Mouse (Mus musculus): ENCODE measurements around the gene Comtd1.

Comtd1 gene

DNA sequence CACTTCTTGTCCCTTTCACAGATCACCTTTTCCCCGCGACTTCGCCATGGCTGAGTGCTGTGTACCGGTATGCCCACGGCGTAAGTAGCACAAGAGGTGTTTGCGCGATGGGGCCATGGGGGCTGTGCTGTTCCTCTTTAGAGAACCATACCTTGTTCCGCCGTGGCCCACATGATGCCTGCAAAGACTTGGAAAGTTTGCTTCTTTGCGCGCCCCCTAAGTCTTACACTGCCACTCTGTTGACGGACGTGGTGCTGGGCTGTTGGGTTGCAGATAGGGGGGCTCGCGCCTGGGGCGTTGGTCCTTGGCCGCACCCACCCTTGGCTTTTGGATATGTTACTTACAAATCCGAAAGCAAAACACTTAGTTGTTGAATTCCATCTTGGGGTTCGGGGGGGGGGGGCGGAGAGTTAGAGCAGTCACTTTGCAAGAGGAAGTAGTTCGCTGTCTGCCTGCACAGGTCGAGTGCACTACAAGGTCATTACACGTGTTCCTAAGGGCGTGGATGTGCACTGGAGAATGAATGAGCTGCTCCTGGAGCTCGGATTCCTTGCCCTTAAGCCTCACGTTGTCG, 16.9 kb downstream of the Comtd1 start:
- DNase-seq: no peak

DNA sequence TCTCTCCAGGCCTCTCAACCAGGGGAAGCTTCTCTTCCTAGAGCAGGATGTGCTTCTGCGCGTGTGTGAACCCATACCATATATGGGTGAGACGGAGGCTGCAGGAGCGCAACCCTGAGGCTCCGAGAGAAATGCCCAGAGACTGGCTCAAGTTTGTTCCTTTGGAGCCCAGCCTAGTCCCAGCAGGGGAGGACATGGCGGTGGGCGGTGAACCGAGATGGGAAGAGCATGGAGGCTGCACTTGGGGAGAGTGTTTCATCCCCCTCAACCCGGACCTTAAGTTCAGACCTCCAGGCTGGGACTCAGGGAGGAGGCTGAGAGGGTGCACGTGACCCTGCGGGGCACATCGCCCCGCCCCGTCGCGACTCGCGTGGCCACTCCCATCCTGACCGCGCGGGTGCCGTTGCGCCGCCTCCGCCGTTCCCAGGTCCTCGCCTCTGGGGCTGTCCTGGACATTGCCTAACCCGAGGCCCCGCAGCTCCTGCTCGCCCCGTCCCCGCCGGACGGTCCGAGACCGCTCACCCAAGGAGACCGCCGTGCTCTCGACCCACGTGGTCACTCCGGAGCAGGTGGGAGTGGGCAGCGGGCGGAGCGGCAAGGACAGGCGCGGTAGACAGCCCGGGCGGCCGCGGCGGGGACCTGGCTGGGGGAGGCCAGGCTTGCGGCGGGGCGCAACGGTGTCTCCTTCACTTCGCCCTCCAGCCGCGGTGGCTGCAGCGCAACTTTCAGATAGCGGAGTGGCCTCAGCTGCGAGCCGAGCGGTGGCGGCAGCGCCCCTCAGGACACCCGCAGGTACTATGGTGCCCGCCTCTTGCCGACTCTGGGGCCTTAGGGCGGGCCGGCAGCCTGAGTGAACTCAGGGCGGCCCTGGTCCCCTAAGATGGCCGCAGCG, 17.7 kb downstream of the Comtd1 start:
- DNase-seq: peak; percentile 98

DNA sequence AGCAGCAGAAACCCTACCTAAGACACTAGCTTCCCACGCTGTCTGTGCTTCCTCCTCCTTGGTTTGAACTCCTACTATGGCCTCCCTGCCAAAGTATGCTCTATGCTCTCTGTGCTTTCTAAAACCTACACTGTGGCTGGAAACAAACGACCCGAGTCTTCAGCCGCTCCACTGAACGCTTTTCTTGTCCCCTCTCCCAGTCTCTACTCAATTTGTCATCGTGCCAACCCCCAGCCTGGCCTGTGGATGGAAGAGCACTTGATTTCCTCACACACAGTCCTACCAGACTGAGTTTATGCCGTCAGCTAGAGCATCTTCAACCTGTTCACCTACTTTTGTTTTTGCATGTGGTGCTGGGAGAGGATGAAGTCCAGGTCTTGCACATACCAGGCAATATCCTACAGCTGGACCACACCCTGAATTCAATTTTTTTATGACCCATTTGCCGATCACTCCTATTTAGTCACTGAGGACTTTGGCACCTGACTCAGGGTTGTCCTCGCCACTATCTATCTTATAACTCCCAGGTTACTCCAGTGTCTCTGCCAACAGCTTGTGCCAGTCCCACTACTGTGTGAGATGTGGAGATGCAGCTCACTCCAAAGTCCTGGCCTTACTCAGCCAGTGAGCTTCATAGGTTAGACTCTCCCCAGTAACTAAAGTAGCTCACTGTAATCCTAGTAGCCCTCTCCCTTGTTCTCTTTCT, 22.8 kb downstream of the Comtd1 start:
- no peak for DNase-seq

DNA sequence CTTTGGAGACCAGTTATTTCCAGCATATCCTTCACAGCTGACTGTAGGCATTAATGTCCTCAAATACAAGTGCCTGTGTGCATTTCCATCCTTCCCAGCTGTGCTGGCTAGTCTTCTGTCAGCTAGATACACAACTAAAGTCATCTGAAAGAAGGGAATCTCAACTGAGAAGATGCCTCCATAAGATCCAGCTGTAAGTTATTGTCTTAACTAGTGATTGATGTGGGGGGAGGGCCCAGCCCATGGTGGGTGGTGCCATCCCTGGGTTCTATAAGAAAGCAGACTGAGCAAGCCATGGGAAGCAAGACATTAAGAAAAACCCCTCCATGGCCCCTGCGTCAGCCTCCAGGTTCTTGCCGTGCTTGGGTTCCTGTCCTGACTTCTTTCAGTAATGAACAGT, 23.8 kb downstream of the Comtd1 start, which contains the start of gene Vdac2:
Gene Vdac2 (plus strand): TSS at position 301 of the 400 bp plus-strand sequence.
- no peak for DNase-seq

DNA sequence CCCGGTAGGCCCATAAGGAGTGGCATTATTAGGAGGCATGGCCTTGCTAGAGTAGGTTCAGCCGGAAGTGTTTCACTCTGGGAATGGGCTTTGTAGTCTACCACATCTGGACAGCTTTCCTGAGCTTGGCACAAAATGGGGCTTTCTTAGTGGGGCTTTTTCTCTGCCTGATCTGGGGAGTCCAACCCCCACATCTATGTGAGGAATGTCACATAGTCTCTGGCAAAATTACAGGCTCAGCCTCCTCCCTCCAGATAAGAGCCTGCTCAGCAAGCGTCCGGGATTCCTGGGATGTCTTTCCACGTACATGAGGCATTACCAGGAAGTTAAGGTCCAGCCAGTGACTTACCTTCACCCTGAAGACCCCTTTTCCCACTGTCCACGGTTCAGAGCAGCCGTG, 24.9 kb downstream of the Comtd1 start:
- no peak for DNase-seq

DNA sequence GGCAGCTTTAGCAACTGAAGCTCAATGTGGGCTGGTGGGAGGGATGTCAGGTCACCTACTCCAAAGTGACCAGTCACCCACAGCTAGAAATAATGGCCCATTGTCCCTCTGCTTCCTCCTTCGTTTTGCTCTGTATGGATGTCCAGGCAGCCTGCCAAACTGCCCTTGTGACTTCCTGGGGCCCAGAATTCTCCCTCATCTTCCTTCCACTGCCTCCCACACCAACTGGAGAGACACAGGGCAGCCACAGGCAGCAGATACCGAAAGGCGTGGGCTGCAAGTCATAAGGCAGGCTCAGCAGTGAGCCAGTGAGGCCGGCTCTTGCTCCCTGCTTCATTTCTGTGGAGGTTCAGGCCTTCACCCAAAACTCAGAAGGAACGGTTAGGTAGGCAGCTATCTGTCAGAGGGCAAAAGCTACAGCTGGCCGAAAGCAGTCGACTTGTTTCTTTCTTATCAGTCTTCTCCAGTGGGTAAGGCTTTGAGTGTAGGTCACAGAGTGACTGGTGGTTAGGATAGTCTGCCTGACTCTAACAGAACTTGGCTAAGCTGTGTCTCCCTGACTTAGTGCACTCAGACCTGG, 25.9 kb downstream of the Comtd1 start:
- DNase-seq: peak; percentile 47

DNA sequence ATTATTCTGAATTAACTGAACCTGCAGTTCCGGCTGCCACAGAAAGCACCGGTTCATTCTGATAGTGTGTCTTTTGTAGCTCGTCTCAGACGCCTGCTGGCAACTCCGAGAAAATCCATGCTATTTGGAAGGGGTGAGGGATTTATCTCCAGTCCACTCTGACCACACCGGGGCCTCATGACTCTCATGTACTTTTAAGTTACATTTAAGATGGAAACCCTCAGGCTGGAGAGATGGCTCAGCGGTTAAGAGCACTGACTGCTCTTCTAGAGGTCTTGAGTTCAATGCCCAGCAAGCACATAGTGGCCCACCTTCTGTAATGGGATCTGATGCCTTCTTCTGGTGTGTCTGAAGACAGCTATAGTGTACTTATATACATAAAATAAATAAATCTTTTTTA, 26.5 kb downstream of the Comtd1 start:
- no peak for DNase-seq

DNA sequence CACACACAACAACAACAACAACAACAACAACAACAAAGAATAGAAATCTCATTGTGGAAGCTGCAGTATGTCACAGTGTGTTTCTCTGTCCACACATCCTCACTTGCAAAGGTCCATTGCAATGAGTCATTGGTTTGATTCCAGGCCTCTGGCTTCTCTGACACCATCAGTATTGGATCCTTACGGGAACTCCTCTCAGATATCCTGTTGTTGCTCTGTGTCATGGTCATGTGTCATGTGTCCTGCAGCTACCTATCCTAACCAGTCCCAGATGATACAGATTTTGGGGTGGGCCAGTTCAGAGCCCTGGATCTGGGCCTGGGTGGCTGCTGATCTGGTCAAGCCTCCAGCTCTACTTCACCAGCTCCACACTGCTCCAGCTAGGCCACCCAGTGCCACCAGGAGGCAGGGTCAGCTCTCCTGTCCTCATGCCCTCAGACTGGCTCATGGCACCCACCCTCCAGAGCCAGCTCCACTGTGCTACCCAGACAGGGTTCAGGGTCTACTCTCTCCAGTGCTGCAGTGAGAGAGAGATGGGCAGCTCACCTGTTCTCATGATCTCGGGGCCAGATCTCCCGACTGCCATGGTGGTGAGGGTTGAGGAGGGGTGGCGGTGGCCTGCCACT, 27.8 kb downstream of the Comtd1 start:
- no peak for DNase-seq

DNA sequence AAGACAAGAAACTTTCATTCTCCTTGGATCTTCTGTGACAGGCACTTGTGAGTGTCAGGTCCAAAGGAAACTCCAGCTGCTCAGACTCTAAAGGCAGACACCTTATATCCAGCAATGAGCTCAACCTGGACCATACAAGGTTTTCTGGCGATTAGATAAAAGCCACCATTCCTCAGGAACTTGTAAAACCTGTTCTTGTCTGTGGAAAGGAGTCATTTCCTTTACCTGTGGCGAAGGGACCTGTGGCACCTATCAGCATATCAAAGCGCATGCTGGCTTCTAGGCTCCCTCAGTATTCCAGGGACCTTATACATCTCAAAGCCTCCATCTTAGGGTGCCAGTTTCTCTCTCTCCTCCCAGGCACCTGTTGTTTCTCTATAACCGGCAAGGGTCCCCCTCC, 31.3 kb downstream of the Comtd1 start:
- DNase-seq: no peak

DNA sequence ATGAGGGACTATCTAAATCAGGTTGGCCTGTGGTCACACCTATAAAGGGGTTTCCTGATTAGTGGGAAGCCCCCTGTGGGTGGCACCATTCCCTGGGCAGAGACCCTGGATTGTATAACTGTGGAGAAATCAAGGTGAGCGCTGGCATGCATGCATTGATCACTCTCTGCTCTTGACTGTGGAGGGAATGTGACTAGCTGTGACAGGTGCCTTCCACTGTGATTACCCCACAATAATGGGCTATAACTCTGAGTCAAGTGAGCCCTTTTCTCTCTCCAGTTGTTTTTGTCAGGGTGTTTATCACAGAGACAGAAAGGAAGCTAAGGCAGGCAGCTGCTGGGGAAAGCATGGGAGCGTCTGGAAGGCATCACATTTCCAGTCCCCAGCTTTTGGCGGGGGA, 32.5 kb downstream of the Comtd1 start:
- no peak for DNase-seq

DNA sequence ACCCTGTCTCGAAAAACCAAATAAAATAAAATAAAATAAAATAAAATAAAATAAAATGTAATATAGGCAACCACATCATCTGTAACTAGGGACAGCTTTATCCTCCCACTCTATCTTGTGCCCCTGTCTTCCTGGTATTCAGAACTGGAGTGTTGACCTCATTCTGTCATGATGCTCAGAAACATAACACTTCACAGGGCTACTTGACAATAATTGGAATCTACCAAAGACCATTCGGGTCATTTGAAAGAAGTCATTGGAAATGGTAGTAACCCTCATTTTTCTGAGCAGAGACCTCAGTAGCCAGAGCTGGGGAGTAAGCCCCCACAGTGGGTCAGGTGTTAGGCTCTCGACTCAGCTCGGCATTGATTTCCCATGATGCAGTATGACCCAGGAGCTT, 34.2 kb downstream of the Comtd1 start:
- DNase-seq: no peak

DNA sequence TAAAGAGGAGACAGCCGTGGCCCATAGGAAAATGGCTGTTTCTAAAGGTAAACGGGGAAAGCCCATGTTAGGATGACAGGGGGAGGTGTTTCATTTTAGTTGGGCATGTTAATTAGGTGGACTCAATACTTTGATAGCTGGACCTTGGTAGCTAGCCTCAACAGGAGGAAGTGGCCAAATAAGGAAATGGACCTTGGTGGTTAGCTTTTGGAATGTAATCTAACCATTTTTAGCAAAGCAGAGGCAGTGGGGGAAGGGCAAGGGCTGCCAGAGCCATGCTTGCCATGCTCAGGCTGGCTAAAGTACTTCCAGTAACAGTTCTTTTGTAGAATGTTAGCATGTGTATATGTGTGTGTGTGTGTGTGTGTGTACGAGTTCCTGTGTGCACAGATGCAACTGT, 34.9 kb downstream of the Comtd1 start:
- DNase-seq: no peak

DNA sequence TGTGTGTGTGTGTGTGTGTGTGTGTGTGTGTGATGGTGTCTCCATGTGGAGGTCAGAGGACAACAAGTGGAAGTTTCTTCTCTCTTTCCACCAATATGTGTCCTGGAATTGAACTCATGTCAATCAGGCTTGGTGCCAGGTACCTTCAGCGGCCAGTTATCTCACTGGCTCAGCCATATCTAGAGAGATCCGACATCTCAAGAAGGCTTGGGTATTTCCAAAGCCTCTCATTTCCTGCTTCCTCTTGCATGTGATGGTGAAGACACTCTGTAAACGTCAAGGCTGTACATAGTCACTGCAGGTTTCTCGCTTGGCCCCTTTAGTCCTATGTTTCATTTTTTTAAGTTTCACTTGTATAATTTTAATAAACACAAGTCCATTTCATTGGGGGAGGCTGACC, 35.6 kb downstream of the Comtd1 start:
- DNase-seq: no peak

DNA sequence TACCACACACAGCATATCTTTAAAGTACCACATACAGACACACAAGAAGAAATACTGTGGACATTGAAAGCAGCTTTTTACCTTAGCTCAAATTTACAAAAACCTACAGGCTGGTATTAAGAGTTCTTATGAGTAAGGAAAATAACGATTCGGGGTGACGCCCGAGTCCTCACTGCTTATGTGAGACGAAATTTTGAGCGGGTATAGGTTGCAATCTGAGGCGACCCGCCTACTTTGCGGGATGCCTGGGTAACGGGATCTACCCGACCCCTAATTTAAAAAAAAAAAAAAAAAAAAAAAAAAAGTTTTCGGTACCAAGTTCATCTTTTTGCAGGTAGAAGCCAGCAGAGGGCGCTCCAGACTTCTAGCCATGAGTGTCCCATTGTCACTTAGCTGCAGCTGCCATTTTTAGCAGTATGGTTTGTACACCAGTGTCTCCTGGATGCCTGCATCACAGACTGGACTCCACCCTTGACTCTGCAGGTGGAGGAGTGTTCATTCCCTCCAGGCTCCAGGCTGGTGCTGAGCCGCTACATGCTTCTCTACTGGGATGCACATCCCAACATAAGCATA, 36.1 kb downstream of the Comtd1 start:
- DNase-seq: no peak

DNA sequence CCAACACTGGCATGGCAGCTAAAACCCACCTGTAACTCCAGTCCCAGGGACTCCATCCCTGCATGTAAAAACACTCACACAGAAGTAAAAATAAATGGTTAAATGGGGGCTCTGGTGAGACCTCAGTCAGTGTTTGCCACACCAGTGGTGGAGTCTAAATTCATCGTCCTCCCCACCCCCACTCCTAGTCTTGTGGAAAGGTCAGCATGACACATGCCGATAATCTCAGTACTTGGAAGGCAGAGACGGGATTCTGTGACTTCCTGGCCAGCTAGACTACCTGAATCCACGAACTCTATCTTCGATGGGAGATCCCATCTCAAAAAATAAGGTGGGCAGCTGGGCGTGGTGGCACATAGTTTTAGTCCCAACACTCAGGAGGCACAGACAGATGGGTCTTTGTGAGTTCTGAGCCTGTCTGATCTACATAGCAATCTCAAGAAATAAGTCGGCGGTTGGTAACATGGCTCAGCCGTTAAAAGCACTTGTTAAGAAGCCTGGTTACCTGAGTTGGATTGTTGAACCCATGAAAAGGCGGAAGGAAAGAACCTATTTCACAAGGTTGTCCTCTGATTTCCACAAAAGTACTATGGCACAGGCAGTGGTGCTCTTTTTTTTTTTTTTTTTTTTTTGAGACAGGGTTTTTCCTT, 36.9 kb downstream of the Comtd1 start:
- DNase-seq: no peak

DNA sequence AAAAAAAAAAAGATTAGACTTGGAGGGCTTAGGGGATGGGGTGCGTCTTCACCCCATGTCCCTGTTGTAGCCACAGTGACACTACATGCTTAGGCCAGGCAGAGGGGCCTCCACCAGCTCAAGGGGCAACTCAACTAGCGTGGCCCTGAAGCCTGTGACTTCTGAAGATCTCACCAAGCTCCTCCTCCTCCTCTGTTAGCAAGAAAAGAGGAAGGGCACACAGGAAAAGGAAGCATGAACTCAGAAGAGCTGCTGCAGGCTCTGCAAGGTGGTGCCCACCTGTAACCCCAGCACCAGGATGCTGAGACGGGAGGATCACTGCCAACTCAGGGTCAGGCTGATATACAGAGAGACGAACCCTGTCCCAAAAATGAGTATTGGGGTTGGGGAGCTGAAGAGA, 37.5 kb downstream of the Comtd1 start:
- no peak for DNase-seq

DNA sequence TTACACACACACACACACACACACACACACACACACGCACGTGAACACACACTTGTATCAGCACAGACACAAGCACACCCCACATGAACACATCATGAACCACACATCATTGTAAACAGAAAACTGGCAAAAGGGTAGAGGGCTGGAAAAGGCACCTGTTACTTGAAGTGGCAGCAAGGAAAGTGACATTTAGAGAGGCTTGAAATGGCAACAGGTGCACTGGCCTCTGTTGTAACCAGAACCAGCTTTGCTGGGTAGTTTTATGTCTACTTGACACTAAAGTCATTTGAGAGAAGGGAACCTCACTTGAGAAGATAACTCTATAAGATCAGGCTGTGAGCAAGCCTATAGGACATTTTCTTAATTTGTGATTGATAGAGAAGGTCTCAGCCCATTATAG, 39.4 kb downstream of the Comtd1 start:
- no peak for DNase-seq

DNA sequence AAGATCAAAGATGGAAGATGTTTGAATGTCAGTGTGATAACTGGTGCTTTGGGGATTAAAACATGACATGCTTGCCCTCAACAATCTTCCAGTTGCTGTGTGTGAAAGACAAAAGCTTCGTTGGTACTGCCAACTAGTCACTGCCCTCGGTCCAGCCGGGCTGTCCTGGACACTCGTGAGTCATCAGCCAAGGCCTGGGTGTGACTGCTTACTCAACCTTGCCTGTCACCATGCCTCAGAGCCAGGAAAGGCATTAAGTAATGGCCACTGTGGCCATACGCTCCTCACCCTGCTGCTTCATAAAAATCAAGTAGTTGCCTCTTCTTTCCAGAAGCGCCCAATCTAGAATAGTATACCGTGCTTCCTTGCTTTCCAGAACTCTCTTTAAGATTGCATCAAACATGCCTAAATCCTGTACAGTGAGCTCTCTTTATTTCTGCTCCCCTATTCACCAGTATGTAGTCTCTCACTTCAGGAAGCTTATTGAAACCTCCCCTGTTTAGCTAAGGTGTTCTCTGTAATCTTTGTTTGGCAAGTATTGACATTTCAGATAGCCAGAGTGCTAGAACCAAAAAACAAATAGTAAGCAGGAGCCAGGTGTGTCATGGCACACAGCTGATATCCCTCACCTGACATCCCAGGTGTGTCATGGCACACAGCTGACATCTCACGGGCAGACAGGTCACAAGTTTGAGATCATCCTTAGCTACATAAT, 40.4 kb downstream of the Comtd1 start:
- DNase-seq: no peak

DNA sequence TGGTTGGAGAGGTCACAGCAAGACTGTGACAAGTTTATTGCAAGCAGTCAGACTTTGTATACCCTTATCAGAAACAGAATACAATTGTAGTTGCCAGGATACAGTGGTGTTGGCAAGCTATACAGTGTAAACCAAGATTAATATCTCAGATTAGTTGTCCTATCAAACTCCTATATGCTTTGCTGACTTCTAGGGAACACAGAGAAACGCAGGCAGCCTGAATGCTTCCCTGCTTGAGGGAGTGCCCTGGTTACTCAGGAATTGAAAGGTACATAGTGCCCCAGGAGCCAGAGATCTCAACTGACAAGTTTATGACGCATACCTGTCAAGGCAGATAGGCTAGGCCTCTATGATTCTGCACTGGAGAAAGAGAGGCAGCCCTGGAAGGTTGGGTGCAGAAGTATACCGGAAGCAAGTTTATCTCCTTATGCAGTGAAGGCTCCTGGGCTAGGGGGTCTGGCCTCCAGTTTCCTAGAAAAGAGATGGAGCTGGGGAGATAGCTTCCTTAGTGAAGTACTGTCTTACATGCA, 42.1 kb downstream of the Comtd1 start:
- no peak for DNase-seq

DNA sequence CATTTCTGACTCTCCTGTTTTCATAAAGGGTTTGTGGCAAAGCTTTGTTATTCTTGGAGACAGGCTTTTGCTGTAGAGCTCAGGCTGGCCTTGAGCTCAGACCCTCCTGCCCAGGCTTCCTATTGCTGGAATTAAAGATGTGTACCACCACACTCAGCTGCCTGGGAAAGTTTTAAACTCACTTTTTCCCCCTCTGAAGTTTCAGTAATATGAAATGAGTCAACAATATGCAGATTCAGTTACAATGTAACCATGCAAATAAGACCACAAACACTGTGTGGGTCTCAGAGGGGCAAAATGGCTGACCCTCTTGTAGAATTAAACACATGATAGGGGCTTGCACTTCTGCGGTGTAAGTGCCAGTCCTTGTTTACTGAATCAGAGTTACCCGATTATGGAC, 42.6 kb downstream of the Comtd1 start:
- no peak for DNase-seq

DNA sequence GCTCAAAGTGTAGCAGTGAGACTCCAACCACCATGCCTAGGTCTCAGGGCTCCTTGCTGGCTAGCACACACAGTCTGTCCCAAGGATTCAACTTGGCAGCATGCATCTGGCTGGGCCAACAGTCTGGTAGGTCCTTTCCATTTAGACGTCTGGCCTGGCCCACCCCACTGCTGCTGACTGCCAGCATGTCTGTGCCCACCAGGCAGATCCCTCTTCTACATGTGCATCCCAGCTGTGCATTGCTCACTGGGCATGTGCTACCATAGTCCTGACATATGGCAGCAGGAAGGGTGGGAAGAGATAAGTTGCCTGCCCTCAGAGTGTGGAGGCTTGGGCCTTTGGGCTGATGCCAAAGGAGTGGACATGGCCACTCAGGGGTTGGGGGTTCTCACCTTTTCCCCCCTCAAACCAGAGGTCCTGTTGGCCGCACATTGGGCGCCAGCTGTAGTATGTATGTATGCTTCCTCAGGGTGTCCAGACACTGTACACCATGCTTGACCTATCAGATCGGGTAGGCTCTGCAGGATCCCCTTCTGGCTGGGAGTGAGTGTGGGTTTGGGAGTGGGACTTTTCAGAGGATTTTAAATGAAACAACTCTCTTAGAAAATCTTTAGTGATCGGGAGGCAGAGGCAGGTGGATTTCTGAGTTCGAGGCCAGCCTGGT, 46.1 kb downstream of the Comtd1 start:
- DNase-seq: no peak

Data from right cerebral cortex, postnatal 25 days (tissue).